Mouse (Mus musculus) myocyte (in vitro differentiated cells): ENCODE data around the gene Inca1. TPM values are rescaled to one million over a fixed set of nuclear protein-coding genes. Genes with fewer than 3 reads are reported as not detected.

Experiments used
- H3K27me3 ChIP-seq: one replicate; pipeline ENCODE4 v1.6.1; 2011; ENCODE audit not compliant: control insufficient read depth, insufficient read depth, insufficient read length
- H3K36me3 ChIP-seq: one replicate; pipeline ENCODE4 v1.6.1; 2011; ENCODE audit not compliant: control insufficient read depth, insufficient read depth
- H3K4me2 ChIP-seq: one replicate; pipeline ENCODE4 v1.6.1; 2011; ENCODE audit warnings: low read depth, control low read depth
- H3K4me3 ChIP-seq: one replicate; pipeline ENCODE4 v1.5.1; 2011; ENCODE audit warnings: mild to moderate bottlenecking, control low read depth, moderate library complexity
- H3K79me2 ChIP-seq: one replicate; pipeline ENCODE4 v1.6.1; 2011; ENCODE audit not compliant: control insufficient read depth, insufficient read depth
- H3ac ChIP-seq: one replicate; pipeline ENCODE4 v1.6.1; 2011; ENCODE audit not compliant: control insufficient read depth, insufficient read length
- CEBPB ChIP-seq: IDR thresholded peaks from 2 replicates; pipeline ENCODE4 v1.6.1; 2011; ENCODE audit warnings: mild to moderate bottlenecking, moderate library complexity; ENCODE audit not compliant: poor library complexity, insufficient read depth, severe bottlenecking
- E2F4 ChIP-seq: IDR thresholded peaks from one replicate; pipeline ENCODE4 v1.6.1; 2011; ENCODE audit warnings: mild to moderate bottlenecking, control low read depth, moderate library complexity; ENCODE audit not compliant: insufficient read depth
- MAX ChIP-seq: IDR thresholded peaks from one replicate; pipeline ENCODE4 v1.6.1; 2011; ENCODE audit warnings: low read depth, mild to moderate bottlenecking, control low read depth
- MYOD1 ChIP-seq, 3 experiments: IDR thresholded peaks; one replicate each; pipeline ENCODE4 v1.6.1; 2011; ENCODE audit warnings: control low read depth in 2 of 3, low read depth in 2 of 3, mild to moderate bottlenecking in 2 of 3, moderate library complexity in 1 of 3; ENCODE audit not compliant: insufficient read length in 2 of 3, control insufficient read depth in 1 of 3
- MYOG ChIP-seq, 3 experiments: IDR thresholded peaks; one replicate each; pipeline ENCODE4 v1.6.1; 2011; ENCODE audit warnings: control low read depth in 2 of 3, low read depth in 2 of 3, mild to moderate bottlenecking in 2 of 3; ENCODE audit not compliant: insufficient read length in 2 of 3, control insufficient read depth in 1 of 3, insufficient read depth in 1 of 3
- POLR2A ChIP-seq: IDR thresholded peaks from one replicate; pipeline ENCODE4 v1.6.1; 2011; ENCODE audit warnings: low read depth, mild to moderate bottlenecking, control low read depth, moderate library complexity; ENCODE audit not compliant: insufficient read length
- POLR2AphosphoS2 ChIP-seq: IDR thresholded peaks from one replicate; pipeline ENCODE4 v1.6.1; 2011; ENCODE audit warnings: low read depth, control low read depth; ENCODE audit not compliant: insufficient read length
- REST ChIP-seq: IDR thresholded peaks from one replicate; pipeline ENCODE4 v1.6.1; 2011; ENCODE audit warnings: mild to moderate bottlenecking, control low read depth, moderate library complexity; ENCODE audit not compliant: insufficient read depth, insufficient read length
- SRF ChIP-seq: IDR thresholded peaks from one replicate; pipeline ENCODE4 v1.6.1; 2011; ENCODE audit warnings: low read depth; ENCODE audit not compliant: control insufficient read depth, insufficient read length
- TCF12 ChIP-seq: IDR thresholded peaks from one replicate; pipeline ENCODE4 v1.6.1; 2011; ENCODE audit warnings: mild to moderate bottlenecking, control low read depth; ENCODE audit not compliant: poor library complexity, insufficient read depth, severe bottlenecking
- TCF3 ChIP-seq: IDR thresholded peaks from one replicate; pipeline ENCODE4 v1.6.1; 2011; ENCODE audit warnings: low read depth, control low read depth; ENCODE audit not compliant: insufficient read length
- USF1 ChIP-seq: IDR thresholded peaks from one replicate; pipeline ENCODE4 v1.6.1; 2011; ENCODE audit warnings: low read depth, mild to moderate bottlenecking, control low read depth, moderate library complexity
- polyA plus RNA-seq: library from polyadenylated mRNA; unstranded; fragments of >200 nt; fragmentation: generic; extraction: Trizol; gene quantifications from one replicate; pipeline ENCODE4 v1.2.1, GENCODE M21; 2012; ENCODE audit warnings: missing spikeins

Inca1 gene
- polyA plus RNA-seq, 1 experiment, result 1.1 TPM

GRCm38 (mm10) chr11:70674014-70674413 is 25.9 kb downstream of the Inca1 start:
- Histone ChIP-seq H3K36me3 (peaks cover 6% of the 10 kb centered on the region), H3K79me2 (no peaks in the 10 kb centered on the region), H3ac (no peak overlapping the region), H3K4me2 (no peak overlapping the region), H3K4me3 (no peak overlapping the region), H3K27me3 (no peaks in the 10 kb centered on the region)
- TF ChIP-seq MYOG (IDR thresholded peaks at IDR 0.05; ENCODE audit: control insufficient read depth in 1 of 3, insufficient read depth in 1 of 3, insufficient read length in 2 of 3, low read depth in 2 of 3) (no peak), SRF (no peak), REST (no peak), POLR2A (no peak), POLR2AphosphoS2 (no peak), E2F4 (no peak), TCF3 (no peak), MYOD1 (IDR thresholded peaks at IDR 0.05; ENCODE audit: control insufficient read depth in 1 of 3, insufficient read length in 2 of 3, low read depth in 2 of 3) (no peak), TCF12 (no peak), MAX (no peak), CEBPB (no peak), USF1 (no peak)

GRCm38 (mm10) chr11:70671333-70672047 is 28.5 kb downstream of the Inca1 start:
- H3ac ChIP-seq, result no peak overlapping the region
- H3K36me3 ChIP-seq, result no peaks in the 10 kb centered on the region
- H3K79me2 ChIP-seq, result peaks cover 13% of the 10 kb centered on the region
- no peaks in the 10 kb centered on the region for H3K27me3 ChIP-seq
- no peak overlapping the region for H3K4me2 ChIP-seq
- no peak for TF ChIP-seq TCF3
- TF ChIP-seq E2F4, result no peak
- no peak for TF ChIP-seq MAX
- TF ChIP-seq TCF12, result no peak
- TF ChIP-seq CEBPB, result no peak
- peak; percentile 47 for TF ChIP-seq POLR2AphosphoS2
- no peak for TF ChIP-seq POLR2A
- no peak overlapping the region for H3K4me3 ChIP-seq

GRCm38 (mm10) chr11:70670483-70670882 is 29.5 kb downstream of the Inca1 start:
- Histone ChIP-seq H3K36me3 (no peaks in the 10 kb centered on the region), H3ac (no peak overlapping the region), H3K79me2 (peaks cover 14% of the 10 kb centered on the region), H3K4me2 (peak overlapping the region; percentile 93), H3K27me3 (no peaks in the 10 kb centered on the region), H3K4me3 (peak overlapping the region; percentile 82)
- no peak for TF ChIP-seq CEBPB
- TF ChIP-seq TCF12, result no peak
- no peak for TF ChIP-seq SRF
- no peak for TF ChIP-seq MAX
- TF ChIP-seq POLR2AphosphoS2, result no peak
- TF ChIP-seq MYOD1 (IDR thresholded peaks at IDR 0.05; ENCODE audit: control insufficient read depth in 1 of 3, insufficient read length in 2 of 3, low read depth in 2 of 3), result no peak

- Histone ChIP-seq H3K36me3 (no peaks in the 10 kb centered on the region), H3K79me2 (peaks cover 19% of the 10 kb centered on the region)
These were observed 30.2 kb downstream of the Inca1 start for GRCm38 (mm10) chr11:70669582-70670345.

More at GRCm38 (mm10) chr11:70669582-70670345, 30.2 kb downstream of the Inca1 start:
- Histone ChIP-seq H3K4me3 (peak overlapping the region; percentile 82), H3K27me3 (no peaks in the 10 kb centered on the region), H3ac (peak overlapping the region; percentile 35), H3K4me2 (peak overlapping the region; percentile 93)
- TF ChIP-seq MYOG (IDR thresholded peaks at IDR 0.05; ENCODE audit: control insufficient read depth in 1 of 3, insufficient read depth in 1 of 3, insufficient read length in 2 of 3, low read depth in 2 of 3), result no peak
- peak; percentile 18 for TF ChIP-seq SRF
- TF ChIP-seq POLR2A, result peak; percentile 22
- no peak for TF ChIP-seq MAX
- no peak for TF ChIP-seq TCF12
